Mouse (Mus musculus): ENCODE results near the gene Slc25a12. TPM values are rescaled to one million over a fixed set of nuclear protein-coding genes. Genes with fewer than 3 reads are reported as not detected.

Gene Slc25a12
- total RNA-seq, 1 experiment from 2014 or later: 64.9 TPM

GRCm38 (mm10) chr2:71309726-71310125 is 57.8 kb downstream of the Slc25a12 start:
- no peak for DNase-seq

GRCm38 (mm10) chr2:71306357-71306756 is 61.2 kb downstream of the Slc25a12 start:
- DNase-seq: no peak

DNA sequence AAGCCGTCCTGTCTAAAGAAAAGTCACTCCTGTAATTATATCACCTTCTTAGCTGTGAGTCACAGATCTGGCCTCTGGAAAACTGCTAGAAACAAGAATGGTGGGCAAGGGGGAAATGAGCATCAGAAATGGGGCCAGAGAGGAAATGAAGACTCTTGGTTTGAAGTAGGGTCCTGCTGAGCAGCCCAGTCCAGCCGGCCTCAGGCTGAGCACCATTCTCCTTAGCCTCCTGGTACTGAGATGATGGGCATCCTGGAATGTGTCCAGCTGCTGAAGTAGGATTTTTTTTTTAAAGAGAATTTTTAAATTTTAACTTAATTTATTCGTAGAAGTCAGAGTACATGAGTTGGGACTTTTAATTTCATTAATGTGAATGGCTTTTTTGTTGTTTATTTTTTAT is 62.7 kb downstream of the Slc25a12 start:
- no peak for DNase-seq

DNA sequence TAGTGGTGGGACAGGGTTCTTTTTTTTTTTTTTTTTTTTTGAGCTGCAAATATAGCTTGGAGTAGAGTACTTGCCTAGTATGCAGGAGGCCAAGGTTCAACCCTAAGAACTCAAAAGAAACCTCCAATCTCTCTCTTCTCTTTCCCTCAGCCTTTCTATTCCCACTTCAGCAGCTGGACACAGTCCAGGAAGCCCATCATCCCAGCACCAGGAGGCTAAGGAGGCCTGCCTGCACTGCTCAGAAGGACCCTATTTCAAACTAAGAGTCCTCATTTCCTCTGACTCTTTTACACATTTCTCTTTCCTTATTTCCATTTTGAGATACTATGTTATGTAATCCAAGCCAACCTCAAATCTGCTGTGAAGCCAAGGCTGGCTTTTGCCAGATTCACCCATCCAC is 64.3 kb downstream of the Slc25a12 start:
- DNase-seq: no peak

DNA sequence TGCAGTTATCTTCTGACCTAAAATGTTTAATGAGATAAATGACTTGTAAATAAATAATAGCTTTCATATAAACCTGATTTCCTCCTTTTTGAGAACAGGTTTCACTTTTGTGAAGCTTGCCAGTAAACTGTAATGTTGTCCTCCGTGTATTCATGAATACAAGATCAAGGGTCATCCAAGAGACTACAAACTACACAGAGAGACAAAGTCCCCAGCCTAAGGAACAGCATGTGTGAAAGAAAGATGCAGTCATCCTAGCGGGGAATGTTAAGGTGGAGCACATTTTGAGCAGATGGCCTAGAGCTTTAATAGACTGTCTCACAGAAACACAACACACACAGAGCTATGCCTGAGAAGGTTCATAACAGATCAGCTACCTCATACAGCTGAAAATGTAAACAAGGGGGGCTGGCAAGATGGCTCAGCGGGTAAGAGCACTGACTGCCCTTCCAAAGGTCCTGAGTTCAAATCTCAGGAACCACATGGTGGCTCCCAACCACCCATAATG is 65.3 kb downstream of the Slc25a12 start:
- no peak for DNase-seq

DNA sequence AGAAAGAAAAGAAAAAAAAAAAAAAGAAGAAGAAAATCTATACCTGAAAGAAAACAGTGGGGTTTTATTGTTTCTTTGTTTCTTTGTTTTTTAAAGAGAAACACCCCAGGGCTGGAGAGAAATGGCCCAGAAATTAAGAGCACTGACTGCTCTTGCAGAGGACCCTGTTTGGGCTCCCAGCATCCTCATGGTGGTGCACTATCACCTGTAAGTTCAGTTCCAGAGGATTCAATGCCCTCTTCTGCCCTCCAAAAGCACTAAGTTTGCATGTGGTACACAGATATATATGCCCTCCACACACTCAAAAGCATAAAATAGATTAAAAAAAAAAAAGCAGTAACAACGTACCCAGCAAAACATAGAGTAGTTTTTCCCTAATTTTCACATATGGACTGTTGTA is 68.8 kb downstream of the Slc25a12 start:
- DNase-seq: peak; percentile 25

GRCm38 (mm10) chr2:71297501-71297900 is 70.0 kb downstream of the Slc25a12 start:
- DNase-seq: no peak

GRCm38 (mm10) chr2:71295844-71296243 is 71.7 kb downstream of the Slc25a12 start:
- DNase-seq: no peak

- DNase-seq: no peak
Observed at GRCm38 (mm10) chr2:71294489-71294888, 73.1 kb downstream of the Slc25a12 start.

- DNase-seq: no peak
Observed at GRCm38 (mm10) chr2:71293983-71294382, 73.6 kb downstream of the Slc25a12 start.

DNA sequence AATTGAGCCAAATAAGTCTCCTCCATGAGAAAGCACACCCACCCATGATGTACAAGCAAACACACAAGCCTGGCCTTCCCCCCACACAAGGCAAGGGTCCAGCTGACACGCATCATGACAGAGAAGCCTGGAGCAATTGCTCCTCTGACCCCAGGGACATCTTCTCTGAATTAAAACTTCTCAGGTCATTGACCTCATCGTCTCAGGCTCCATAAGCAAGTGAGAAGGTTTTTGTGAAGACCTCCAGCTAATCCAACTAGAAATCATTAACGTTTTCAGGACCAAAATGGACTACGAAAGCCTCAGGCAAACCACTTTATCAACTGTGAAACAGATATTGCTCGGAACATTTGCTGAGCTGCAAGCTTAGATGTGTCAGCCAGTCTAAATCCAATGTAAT is 76.0 kb downstream of the Slc25a12 start:
- no peak for DNase-seq

- DNase-seq: no peak
Observed at GRCm38 (mm10) chr2:71290107-71290775, 77.3 kb downstream of the Slc25a12 start.

GRCm38 (mm10) chr2:71281981-71282380 is 85.6 kb downstream of the Slc25a12 start:
- DNase-seq: no peak

DNA sequence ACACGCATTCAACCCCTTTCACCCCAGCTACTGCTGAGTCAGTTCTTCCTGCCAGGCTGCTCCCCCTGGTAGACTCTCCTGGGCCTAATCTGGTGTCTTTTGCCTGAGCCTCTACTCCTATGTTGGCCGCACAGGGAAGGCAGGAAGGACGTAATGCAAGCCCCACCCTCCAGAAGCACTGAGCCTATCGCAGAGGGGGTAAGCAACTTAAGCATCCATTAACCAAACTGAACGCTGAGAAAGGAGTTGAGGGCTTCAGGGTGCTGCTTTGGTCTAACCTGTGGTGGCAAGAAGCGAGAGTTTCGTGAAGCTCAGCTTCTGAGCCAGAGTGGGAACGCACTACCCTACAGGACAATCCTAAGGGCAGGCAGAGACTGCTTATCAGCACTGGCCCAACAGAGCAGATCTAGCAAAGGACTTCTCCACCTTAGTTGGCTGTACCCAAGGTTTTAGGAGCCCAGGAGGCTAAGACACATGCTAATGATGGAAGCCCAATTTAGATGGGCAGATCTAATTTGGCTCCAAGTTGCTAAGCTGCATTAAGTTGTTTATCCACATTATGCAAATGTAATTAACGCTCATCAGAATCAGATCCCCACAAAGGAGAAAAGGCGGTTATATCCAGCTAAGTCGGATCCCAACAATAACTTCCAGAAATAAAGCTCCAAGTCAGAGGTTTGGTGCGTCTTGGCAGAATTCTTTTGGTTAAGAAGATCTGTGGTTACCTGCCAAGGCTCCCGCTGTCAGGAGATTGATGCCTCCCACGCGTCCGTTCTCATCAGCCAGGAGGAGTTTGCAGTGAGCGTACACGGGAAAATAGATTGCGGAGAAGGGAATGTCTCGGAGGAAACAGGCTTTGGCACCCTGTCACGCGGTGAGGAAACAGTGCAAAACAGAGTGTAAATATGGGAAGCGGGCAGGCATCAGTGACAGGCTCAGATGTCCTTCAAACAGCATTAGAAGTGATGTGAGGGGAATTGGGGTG is 88.5 kb downstream of the Slc25a12 start:
- DNase-seq: no peak

GRCm38 (mm10) chr2:71275734-71276133 is 91.8 kb downstream of the Slc25a12 start:
- no peak for DNase-seq

- DNase-seq: peak; percentile 83
Observed at GRCm38 (mm10) chr2:71273955-71274679, 93.4 kb downstream of the Slc25a12 start.

- no peak for DNase-seq
Observed at GRCm38 (mm10) chr2:71270085-71270484, 97.5 kb downstream of the Slc25a12 start.

GRCm38 (mm10) chr2:71269332-71269731 is 98.2 kb downstream of the Slc25a12 start:
- no peak for DNase-seq

DNA sequence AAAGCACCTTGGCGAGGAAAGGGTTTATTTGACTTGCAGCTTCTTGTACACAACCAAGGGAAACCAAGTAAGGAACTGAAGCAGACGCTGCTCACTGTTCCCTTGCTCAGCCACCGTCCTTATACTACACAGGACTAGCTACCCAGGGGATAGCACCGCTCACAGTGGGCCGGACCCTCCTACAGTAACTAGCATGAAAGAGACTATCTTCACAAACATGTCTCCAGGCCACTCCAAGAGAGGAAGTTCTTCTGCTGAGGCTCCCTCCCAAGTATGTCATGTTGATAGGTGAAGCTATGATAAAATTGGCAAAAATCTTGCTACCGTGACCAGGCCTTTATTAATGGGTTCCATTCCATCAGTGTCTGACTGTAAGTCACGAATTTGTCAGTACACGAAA is 98.9 kb downstream of the Slc25a12 start:
- no peak for DNase-seq

DNA sequence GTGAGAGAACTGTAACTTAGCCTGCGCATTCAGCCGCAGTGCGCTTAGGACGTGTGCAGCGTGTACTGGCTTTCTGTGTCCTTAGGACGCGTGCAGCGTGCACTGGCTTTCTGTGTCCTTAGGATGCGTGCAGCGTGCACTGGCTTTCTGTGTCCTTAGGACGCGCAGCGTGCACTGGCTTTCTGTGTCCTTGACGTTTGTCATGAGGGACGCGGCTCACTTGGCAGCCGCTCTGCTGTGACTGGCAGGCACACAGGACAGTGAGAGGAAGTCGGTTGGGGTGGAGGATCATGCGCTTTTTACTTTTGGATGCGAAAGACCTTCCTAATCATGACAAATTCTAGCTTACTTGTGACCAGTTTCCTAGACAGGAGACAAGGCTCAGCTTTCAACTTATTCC is 103.0 kb downstream of the Slc25a12 start:
- DNase-seq: peak; percentile 86

GRCm38 (mm10) chr2:71256581-71256980 is 111.0 kb downstream of the Slc25a12 start:
- DNase-seq: no peak

DNA sequence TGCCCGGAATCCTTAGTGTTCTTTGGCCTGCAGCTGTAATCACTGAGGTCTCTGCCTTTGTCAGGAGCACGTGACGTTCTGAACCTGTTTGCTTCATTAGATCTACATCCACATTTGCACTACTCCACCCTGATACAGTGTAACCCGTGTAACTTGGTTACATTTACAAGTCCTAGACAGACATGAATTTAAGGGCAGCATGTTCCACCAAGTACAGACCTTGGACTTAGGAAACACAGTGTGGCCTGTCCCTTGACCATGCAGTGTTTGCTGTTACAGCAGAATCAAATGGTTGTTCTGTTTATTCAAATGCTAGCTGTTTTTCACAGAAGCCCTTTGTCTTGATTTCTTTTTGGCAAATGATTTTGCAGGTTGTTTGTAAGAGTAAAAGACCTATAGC is 112.7 kb downstream of the Slc25a12 start:
- no peak for DNase-seq

- peak; percentile 32 for DNase-seq
Observed at GRCm38 (mm10) chr2:71250841-71251240, 116.7 kb downstream of the Slc25a12 start.
